Mouse (Mus musculus) left cerebral cortex, postnatal 36 days (tissue): Measurements from ENCODE around the gene Rapgef5. TPM values are rescaled to one million over a fixed set of nuclear protein-coding genes. Genes with fewer than 3 reads are reported as not detected.

Experiments used
- DNase-seq, 2 experiments: peaks; one replicate each; pipeline ENCODE4 v3.0.0; 2021 to 2022; ENCODE audit warnings: low spot score in 2 of 2, mixed read lengths in 1 of 2
- intact Hi-C: fragments of 180-260 bp; cut with DNase I; formaldehyde crosslinking; loops from one replicate; pipeline ENCODE4 v1.15.1; 2025
- total RNA-seq, 2 experiments: library from RNA; stranded (reverse); gene quantifications; 2 replicates each; pipeline ENCODE4 v1.2.3; 2021

The Rapgef5 gene
- 100 to 1,000 TPM; 156 to 162 TPM for total RNA-seq

DNA sequence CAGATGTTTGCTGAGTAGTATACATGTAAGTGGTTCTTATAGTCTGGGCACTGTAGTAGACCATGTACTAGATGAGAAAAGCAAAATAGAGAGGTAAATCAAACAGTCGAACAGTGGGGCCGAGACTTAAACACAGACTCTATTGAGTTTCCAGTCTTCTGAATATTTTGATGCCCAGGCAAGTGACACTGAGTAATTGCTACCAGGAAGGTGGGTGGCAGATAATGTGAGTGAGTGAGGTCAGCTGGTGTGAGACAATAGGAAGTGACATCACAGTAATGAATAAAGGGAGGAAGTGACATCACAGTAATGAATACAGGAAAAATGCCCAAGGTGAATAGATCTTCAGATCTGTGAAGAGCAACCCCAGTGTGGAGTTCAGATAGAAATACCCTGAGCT, at the start of gene Rapgef5:
Gene Rapgef5, plus strand, starts transcription at position 301 of the 400 bp plus-strand sequence.
- intact Hi-C loops: no loop called here
- DNase-seq: no peak

DNA sequence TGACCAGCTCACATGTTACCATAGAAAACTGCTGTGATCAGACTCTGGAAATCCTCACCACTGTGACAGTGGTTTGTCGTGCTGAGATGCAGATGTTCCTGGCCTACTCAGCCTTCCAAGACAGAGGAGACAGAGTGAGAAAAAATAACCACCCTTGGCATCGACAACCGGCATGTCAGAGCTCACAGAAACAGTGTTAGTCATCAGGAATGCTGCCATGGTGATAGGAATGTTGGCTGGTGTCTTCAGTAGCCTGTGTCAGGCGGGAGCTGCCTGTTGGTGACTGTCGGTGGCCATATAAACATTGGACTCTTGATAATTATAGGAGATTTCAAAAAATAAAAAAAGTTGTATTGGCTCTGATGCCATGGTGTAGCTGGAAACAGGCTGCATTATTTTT, 48.0 kb upstream of the Rapgef5 start:
- intact Hi-C loops: no loop called here
- DNase-seq: peak; percentile 25 to 28

DNA sequence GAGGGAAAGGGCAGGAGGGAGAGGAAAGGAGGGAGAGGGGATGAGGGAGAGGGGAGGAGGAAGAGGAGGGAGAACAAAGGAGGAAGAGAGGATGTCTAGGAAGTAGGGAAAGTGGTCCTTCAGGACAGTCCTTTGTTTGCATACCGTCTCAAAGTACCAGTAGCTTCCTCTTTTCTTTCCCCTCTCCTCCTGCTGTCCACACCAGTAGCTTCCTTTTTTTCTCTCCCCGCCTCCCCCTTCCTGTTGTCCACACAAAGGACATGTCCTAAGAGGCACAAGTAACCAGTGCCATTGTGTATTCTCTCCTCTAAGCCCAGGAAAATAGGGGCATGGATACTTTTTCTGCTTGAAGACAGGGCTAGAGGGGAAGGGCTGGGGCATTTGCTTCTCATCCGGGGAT, 37.3 kb upstream of the Rapgef5 start:
- no peak for DNase-seq
- intact Hi-C loops: no loop called here

DNA sequence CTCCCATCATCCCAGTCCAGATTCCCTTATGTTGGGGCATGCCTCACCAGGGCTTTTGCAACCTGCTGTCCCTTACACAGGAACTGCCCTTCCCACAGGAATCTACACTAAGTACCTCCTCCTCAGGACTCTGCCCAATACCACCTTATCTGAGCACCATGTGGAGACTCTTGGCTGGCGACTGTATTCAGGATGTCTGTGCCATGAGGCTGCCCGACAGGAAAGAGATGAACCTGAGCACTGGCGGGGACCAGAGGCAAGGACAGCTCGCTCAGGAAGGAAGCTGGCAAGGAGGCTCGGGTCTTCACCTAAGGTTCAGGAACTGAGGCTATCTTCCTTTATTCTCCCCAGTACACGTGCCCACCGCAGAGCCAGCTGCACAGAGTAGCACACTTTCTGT, 36.6 kb upstream of the Rapgef5 start:
- intact Hi-C loops: loop anchor here (5.0 kb wide), 1 partner anchor 53 kb away; no protein-coding TSS in a partner anchor
- no peak for DNase-seq

- intact Hi-C loops: loop anchor here (5.0 kb wide), 1 partner anchor 51 kb away; no protein-coding TSS in a partner anchor
- no peak for DNase-seq
Measured at GRCm38 (mm10) chr12:117480958-117481357, 35.3 kb upstream of the Rapgef5 start.

GRCm38 (mm10) chr12:117482665-117483064, 33.6 kb upstream of the Rapgef5 start:
- peak; percentile 47 to 51 for DNase-seq
- intact Hi-C loops: loop anchor here (5.0 kb wide), 1 partner anchor 50 kb away; no protein-coding TSS in a partner anchor

DNA sequence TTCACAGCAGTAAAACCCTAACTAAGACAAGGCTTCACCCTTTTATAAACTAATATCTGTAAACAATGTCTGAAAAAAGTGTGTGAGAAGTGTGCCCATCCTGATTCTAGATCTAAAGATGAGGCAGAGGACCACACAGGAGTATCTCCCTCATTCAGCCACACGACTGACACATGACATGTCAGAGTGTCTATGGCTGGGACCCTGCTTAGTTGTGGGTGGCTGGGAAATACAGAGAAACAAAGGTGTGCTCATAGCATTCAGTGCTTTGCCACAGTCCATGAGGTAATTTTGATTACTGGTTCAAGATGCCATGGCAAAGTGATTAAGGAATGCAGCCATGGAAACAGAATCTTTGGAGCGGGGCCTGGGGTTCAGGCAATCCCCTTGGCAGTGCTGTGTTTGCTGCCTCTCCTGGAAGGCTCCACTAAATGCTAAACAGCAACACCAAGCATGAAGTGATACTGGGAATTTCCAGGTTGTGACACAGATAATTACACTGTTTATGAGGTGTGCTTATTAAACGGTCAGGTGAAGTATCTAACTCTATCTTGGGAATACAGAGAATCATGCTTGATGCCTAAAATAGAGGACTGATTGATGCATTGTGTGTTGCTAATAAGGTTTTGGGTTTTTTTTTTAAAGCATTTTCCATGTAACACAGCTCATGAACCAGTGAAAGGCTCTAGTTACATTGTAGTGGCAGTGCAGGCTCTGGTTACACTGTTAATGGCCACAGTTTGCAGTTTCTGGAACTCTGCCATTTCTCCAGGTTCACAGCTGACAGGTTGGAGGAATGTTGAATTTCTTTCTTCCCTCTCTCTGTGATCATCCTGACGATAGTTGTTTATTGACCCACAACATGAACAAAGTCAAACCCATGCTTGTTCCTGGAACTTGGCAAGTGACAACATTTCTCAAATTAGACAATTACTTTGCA, 29.9 kb upstream of the Rapgef5 start:
- intact Hi-C loops: no loop called here
- no peak for DNase-seq

DNA sequence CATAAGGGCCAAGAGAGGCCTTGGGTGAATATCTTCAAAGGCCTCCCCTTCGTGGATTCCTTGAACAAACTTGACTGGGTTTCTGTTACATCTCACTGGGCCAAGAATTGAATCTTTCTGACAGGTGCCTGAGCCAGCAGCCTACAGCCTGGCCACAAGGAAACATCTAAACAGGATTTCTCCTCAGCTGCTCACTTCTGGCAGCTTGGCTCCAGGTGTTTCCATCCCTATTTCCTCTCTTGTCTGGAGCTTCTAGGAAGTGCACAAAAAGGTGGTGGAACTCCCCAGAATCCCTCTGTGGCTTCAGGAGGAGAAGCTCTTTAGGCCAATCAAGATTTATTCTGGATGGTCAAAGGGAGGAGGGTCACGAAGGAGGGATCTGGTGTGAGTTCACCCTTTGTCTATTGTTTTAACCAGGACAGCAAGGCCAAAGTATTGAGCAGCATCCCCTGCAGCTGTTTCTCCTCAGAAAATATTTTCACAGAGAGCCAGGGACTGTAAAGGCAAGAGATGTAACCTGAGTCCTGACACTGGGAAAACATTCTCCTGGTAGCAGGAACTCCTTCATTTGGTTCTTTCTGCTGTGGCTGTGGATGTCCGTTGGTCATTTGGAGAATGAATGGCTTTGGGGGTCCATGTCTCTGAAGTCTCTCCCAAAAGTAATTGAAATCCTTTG, 19.6 kb upstream of the Rapgef5 start:
- intact Hi-C loops: loop anchor here (5.0 kb wide), 1 partner anchor 36 kb away; no protein-coding TSS in a partner anchor
- no peak for DNase-seq

- intact Hi-C loops: loop anchor here (5.0 kb wide), 1 partner anchor 35 kb away; no protein-coding TSS in a partner anchor
- DNase-seq: no peak
Measured at GRCm38 (mm10) chr12:117497361-117497760, 18.9 kb upstream of the Rapgef5 start.

GRCm38 (mm10) chr12:117499242-117499641, 17.0 kb upstream of the Rapgef5 start:
- no peak for DNase-seq
- intact Hi-C loops: loop anchor here (5.0 kb wide), 1 partner anchor 33 kb away; no protein-coding TSS in a partner anchor

DNA sequence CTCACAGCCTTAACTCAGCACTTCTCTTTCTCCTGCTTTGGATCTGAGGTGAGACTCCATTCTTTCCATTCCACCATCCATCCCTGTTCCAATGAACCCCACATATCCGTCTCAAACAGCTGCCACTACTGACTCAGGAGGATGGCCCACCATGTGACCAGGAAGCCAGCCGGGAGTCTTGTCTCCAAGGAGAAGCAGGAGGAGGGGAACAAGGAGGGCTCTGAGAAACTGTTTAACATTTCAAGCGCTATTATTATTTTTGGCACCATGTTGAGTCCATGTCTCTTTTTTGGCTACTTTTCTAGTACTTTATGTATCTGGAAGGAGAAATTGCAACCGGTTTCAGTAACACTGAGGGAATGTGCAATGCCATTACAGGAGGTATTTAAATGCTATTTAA, 15.1 kb upstream of the Rapgef5 start:
- DNase-seq: peak; percentile 70 to 79
- intact Hi-C loops: no loop called here

DNA sequence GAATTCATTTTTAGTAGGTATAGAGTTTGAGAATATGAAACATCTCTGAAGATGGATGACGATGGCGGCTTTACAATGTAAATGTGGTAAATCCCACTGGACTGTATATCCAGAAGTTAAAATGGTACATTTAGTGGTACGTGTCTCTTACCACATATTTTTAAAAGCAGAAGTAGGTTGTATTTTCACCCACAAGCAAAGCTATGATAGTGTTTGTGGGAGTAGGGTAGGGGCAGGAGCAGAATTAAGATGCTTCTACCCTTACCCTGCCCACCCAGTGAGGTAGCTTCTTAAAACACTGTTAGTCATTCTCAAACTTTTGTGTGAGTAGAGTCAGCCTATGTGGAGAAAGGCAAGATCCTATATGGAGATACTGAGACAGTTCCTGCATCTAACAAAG, 13.4 kb upstream of the Rapgef5 start:
- no peak for DNase-seq
- intact Hi-C loops: no loop called here

GRCm38 (mm10) chr12:117505163-117505562, 11.1 kb upstream of the Rapgef5 start:
- DNase-seq: no peak
- intact Hi-C loops: no loop called here

DNA sequence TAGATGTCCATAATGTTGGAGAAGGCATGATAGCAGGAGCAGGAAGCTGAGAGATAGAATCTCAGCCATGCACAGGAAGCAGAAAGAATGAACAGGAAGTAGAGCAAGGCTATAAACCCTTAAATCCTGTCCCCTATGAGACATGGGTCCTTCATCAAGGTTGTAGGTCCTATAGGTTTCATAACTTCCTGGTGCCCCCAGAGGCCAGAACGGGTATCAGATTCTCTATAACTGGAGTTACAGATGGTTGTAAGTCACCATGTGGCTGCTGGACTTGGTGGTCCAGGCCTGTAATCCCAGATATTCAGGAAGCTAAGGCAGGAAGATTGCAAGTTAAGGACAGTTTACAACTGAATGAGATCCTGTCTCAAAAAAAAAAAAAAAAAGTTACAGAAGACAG, 8.5 kb upstream of the Rapgef5 start:
- intact Hi-C loops: no loop called here
- no peak for DNase-seq

- DNase-seq: no peak
- intact Hi-C loops: no loop called here
Measured at GRCm38 (mm10) chr12:117509919-117510318, 6.4 kb upstream of the Rapgef5 start.

DNA sequence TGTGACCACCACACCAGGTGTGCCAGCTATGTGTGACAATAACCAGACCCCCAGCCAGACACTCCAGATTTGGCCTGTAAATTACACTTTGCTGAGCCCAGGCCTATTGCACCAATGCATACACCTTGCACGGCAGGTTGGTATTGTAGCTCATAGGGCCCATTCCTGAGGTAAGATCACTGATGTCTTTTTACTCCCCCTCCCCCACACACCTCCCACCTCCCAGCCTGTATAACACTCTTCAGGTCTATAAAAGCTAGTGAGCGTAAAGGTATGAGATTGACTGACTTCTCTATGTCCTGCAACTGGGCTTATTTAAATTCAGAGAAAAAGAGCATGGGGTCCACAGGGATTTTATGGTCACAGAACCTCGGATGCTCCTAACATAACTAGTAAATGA, 3.8 kb upstream of the Rapgef5 start:
- no peak for DNase-seq
- intact Hi-C loops: no loop called here

DNA sequence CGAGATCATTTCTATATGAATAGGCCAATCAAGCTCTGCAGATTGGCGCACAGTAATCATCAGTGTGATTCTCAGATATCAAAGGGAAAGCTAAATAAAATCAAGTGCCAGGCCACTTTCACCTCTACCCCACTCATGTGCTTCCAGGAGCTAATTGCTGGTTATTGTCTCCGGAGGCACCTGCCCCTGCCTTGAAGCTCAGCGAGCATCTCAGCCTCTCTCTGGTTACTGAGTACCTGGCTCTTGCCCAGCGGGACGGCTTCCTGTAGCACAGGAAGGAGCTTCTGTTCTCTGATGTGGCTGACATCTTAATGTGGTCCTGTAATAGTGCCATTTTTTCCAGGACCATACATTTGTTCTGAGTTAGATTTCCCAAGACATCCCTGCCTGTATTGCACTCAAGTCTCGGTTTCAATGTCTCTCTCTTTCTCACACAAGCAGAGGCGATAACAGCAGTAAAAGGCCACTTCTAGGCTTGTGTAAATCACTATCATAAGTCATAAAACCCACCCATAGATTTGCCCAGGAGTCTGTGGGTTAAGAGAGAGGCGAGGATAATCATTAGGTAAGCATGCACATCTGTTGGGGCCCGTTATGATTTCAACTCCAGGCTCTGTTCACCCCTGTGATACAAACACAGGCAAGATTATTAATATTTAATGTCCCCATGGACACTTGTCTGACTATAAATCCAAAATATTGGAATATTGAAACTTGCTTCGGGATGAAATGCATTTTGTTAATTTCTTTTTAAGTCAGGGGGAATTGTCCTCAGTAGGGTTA, 2.9 kb upstream of the Rapgef5 start:
- DNase-seq: no peak
- intact Hi-C loops: no loop called here

- intact Hi-C loops: no loop called here
- DNase-seq: no peak
Measured at GRCm38 (mm10) chr12:117517275-117517936, 1.1 kb downstream of the Rapgef5 start.

- no peak for DNase-seq
- intact Hi-C loops: no loop called here
Measured at GRCm38 (mm10) chr12:117524311-117525013, 8.2 kb downstream of the Rapgef5 start.
